Mouse (Mus musculus): ENCODE measurements around the gene Sp9.

DNA sequence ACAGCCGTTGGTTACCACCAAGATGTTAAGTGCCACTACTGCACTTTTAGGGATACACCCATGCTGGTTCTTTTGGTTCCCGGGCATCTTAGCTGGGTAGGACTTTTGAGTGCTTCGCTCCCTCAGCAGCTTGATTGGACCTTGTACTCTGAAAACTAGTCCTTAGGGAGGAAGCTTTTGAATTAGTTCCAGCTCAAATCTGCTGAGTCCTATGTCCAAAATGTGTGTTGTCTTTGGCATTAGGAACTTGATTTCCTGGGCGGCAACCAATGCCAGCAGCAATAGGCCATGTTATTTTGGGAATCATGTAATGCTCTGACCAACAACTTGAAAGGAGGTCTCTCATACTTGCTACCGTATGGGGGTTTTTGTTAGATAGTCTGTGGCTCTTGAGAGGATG, 54.1 kb downstream of the Sp9 start:
- TF ChIP-seq POLR2AphosphoS5 (IDR thresholded peaks at IDR 0.05; ENCODE audit: insufficient replicate concordance, low read depth, low read length) (no peak), CTCF (IDR thresholded peaks at IDR 0.05; ENCODE audit: low read depth, low read length) (no peak)
